Mouse (Mus musculus): ENCODE data around the gene Ccr4.

DNA sequence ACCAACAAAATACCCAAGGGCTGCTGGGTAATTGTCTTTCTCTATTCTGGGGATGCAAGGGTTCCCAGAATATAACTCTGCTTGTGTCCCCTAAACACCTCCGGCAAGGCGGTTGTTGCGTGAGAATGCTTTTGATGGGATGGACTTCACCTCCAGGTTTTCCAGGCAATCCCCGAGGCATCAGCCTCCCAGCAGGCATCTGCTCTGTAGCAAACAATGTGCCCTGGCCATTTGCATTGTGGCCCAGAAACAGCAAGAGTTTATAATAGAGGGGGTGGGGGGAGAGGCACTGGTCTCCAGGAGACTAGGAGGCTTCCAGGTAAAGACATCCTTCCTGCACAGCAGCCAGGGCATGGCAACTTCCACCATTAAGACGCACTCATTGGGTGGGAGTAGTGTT, 44.4 kb upstream of the Ccr4 start:
- TF ChIP-seq CTCF (conservative IDR thresholded peaks at IDR 0.05; ENCODE audit: insufficient read depth, insufficient read length, low read depth, low read length) (no peak), POLR2A (IDR thresholded peaks at IDR 0.05; ENCODE audit: low read depth, low read length) (no peak)
